Mouse (Mus musculus) lung, adult 2 months (tissue): ENCODE measurements around the gene Agpat4.

Experiments used
- CTCF ChIP-seq: fragments of 200-500 bp; IDR thresholded peaks from 2 replicates; pipeline ENCODE4 v1.5.1; 2011; ENCODE audit warnings: mild to moderate bottlenecking, low read length, control low read depth; ENCODE audit not compliant: insufficient read depth
- POLR2A ChIP-seq: fragments of 200-500 bp; IDR thresholded peaks from 2 replicates; pipeline ENCODE4 v1.6.1; 2011; ENCODE audit warnings: low read depth, mild to moderate bottlenecking, control low read depth, low read length, borderline replicate concordance; ENCODE audit errors: extremely low read depth

GRCm38 (mm10) chr17:12160061-12160421 lies 41.5 kb downstream of the Agpat4 start:
- TF ChIP-seq CTCF (no peak), POLR2A (no peak)
